Mouse (Mus musculus): ENCODE measurements around the gene Crip1. TPM values are rescaled to one million over a fixed set of nuclear protein-coding genes. Genes with fewer than 3 reads are reported as not detected.
A peak's percentile ranks its signal among the peaks of the same experiment; 100 is the strongest.

Gene Crip1
- 100 to 1,000 TPM; 151 to 176 TPM for total RNA-seq (2021)
- long read RNA-seq, experiment 1, transcript Crip1-201 (5 exons, 445 nt), result major isoform, 181 of 188 reads
- long read RNA-seq, experiment 1, partial matches to known transcripts, result 2 of 188 reads
- long read RNA-seq, experiment 1, other reads (novel, unspliced or antisense), result 2 of 188 reads
- long read RNA-seq, experiment 2, transcript Crip1-201 (5 exons, 445 nt), result major isoform, 138 of 151 reads
- long read RNA-seq, experiment 2, partial matches to known transcripts, result 6 of 151 reads
- long read RNA-seq, experiment 2, other reads (novel, unspliced or antisense), result 3 of 151 reads

DNA sequence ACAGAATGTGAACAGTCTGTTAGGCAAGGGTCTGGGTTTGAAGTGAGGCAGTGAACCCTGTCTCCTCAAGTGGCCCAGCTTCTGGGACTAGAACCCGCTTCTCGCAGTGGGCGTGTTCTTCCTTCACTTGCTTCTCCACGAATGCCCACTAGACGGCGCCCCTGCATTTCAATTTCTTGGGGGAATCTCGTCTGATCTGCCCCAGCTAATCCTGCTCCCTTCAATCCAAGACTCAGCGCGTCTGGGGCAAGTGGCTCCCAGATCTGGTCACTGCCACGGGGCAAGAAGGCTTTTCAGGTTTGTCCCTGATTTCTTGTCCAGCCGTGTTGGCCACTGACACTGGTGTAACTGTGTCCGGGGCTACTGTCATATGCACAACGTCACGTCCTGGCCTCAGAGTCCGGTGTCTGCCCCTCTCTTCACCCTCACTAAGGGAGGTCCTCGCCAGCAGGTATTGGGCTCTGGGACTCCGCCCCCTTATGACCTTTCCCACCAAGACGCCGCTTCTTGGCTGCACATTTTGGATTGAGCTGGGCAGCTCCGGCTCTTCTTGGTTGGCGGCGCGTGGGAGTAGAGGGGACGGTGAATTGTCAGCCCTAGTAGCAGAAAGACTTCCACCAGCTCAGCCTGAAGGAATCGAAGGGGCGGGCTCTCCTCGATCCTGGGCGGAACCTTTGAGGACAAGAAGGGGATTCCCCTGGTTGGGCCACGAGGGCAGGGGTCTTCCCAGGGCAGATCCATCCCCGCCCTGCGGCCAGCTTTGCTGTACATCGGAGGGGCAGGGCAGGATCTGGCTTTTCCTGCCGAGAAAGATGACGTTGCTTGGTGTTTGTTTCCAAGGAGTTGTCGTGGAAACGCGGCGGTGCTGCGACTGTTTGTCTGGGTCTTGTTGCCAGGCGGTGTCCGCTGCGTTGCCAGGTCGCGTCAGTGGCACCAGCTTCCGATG is at the start of gene Crip1:
TSS of gene Crip1 (plus strand) at position 205 of the 946 bp plus-strand sequence.
- DNase-seq, result peak; percentile 91

DNA sequence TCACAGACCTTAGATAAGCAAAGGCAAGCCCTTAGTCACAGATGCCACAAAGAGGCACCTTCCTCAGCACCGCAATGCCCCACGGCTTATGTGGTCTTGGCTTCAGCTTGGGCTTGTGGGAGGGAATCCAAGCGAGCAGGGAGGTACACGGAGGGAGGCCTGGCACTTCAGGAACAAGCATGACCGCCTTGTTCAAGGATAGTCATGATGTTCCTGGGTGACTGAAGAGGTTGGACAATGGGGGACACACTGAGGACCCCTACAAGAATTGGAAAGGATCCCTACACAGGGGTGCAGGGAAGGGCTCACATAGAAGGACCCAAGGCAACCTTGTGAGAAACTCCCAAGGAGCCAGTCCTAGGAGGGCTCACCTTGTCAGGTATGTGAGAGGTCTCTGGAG is 49.1 kb upstream of the Crip1 start:
- DNase-seq, result no peak

DNA sequence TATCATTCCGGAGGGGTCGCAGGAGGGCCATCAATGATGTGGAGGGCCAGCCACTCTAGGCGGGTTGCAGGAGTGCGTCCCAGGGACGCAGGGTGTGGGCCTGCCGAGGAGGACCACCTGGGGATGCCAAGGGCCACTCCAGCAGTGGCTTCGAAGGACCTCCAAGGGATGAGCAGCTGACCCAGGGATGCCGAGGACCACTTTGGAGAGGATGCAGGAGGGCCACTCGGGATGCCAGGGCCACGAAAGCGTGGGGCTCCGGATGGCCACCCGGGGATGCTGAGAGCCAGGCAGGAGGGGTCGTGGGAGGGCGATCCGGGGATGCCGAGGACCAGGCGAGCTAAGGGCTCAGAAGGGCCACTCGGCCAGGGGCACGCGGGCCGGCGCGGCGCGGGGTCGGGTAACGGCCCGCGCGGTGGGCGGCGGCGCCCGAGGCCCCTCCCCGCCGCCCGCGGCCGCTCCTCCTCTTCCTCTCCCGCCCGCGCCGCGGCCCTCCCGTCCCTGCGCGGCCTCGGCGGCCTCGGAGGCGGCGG is 48.3 kb upstream of the Crip1 start, which contains the start of gene Mta1:
TSS of gene Mta1 (plus strand) at position 530 of the 533 bp plus-strand sequence.
- DNase-seq, result peak; percentile 72

DNA sequence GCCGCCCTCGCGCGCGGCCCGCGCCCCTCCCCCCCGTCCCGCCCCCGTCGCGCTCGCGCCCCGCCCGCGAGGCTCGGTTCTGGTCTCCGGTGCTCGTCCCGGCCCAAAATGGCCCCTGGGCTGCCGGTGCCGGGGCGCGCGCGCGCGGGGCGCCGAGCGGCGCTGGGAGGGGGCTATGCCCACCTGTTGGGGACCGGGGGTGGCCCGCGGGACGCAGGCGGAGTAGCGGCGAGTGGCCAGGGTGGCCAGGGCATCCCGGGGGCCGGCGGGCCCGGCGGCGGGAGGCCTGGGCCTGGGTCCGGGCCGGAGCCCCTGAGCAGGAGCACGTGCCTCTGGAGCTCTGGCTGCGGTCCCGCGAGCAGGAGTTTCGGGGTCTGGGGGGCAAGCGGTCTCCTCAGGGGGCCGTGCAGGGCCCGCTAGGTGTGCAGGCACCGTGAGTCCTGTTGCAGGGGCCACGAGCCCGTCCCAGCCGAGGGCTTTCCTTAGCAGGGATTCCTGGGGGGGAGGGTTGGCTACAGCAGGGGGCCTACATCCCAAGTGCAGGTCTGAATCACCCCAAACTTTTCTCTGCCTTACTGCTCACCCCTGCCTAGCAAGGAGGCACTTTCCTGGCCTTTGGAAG is 47.5 kb upstream of the Crip1 start:
- peak; percentile 51 for DNase-seq

DNA sequence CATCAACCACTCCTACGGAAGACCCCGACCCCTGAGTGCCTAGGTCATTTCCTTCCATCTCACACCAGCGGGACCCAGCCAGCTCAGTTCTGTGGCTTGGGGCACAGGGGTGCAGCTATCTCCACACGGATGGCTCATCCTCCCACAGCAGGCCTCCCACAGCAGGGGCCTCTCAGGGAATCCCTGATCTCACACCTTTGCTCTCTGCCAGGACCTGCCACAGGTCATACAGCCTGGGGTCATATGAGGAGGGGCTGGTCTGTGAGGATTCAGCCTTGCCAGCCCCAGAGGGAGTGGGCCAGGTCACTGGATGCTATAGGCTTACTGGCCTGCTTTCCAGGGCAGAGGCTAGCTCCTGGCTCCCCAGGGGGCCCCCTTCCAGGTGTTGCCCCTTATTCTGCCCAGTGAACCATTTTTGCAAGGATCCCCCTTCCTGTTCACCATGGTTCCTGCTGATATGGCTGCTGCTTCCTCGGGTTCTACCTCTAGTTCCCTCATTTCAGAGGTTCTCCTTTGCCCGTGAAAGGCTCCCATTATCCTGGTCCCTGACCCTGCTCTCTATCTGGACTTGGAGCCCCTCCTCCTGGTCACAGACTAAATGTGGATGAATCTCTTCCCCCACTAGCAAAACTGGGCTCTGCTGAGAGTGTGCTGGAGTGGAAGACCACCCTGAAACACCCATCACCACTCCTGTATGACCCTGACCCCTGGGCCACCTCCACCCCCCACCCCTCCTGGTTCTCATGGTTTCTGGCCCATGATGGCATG is 46.5 kb upstream of the Crip1 start:
- DNase-seq, result no peak

DNA sequence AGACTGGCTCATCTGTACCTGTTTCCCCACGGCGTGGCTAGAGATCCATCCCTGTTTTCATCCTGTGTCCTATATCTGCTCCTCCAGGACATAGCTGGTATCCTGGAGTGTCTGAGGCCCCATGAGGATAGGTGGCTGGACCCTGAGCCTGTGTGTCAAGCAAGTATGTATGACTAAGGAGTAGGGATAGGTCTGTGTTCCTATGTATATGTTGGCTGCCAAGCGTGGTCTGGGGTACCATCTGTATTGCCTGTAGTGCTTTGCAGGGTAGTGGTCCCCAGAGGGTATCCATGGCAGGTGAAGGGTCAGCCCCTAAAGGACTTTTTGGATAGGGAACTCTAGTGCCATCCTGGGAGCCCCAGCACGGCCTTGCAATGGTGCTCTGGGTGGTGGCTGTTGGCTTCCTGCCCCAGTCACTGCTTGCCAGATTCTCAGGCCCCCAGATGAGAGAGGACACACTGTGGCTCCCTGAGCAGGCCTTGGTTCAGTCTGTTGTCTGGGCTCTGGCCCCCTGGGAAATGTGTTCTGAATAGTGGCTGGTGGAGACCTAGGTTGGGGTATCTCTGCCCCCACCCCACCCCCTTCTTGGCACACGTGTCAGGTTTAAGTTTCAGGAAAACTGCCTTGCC is 45.6 kb upstream of the Crip1 start:
- peak; percentile 80 for DNase-seq

DNA sequence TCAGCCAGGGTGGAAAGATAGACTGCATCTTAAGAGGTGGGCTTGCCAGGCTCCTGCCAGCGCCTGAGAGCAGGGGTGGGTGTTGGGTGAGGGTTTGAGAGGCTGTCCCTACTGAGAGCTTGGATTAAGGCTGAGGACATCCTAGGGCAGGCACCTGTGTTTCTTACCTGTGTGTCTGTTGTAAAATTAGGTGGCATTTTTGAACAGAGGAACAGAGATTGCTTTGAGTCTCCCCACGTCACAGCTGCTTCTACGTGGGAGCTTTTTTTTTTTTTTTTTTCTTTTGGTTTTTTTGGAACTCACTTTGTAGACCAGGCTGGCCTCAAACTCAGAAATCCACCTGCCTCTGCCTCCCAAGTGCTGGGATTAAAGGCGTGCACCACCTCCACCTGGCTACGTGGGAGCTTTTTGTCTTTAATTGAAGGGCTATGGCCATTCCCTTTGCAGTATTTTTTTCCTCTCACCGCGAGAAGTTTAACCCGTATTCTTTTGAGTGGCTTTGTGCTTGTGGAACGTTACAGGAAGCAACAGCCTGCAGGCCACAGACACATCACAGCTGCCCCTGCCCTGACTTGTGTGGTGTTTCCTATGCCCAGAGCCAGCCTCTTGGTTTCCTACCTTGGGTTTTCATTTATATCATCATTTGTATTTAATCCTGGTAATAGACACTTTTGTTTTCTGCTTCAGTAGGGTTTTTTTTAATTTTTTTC is 44.7 kb upstream of the Crip1 start:
- no peak for DNase-seq

DNA sequence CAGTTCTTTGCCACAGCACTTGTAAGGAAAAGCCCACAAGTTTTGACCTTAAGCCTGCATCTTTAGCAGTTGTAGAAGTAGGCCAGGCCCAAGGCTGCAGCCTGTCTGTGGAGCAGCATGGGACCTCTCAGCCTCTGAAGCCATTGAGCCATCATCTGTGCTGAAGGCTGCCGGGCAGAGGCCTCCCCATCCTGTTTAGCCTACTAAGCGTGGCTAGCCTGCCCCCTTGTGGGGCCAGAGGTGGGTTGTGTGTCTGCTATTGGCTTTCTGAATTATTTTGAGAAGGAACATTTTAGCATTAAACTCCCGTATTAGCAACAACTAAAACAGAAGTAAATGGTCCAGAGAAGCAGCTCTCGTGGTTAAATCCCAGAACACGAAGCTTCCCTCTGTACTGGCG is 43.7 kb upstream of the Crip1 start:
- DNase-seq, result peak; percentile 79

DNA sequence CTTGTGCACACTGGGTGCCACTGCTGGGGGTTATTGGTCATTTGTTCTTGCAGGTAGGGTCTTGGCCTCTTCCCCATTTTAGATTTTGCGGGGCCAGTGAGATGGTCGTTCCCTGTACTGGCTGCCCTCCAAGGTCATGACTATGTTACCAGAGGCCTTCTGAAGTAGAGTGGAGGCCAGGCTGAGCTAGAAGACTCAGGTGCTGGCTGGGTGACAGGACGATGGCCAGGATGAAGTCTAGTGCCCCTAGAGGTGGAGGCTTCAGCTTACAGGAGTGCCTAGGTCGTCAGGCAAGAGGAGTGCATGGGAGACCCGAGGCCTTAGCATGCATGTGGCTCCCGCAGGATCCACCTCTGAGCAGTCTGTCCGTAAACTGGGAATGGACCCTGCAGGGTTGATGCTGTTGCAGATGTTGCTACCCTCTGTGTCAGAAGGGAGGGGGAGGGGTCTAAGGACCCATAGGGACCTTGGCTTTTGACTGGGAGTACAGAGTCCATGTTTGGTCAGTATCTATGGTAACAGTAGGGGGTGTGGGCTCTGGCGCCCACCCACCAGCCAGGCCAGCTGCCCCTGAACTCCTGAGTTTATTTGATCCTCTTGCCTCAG is 42.2 kb upstream of the Crip1 start:
- DNase-seq, result peak; percentile 49

DNA sequence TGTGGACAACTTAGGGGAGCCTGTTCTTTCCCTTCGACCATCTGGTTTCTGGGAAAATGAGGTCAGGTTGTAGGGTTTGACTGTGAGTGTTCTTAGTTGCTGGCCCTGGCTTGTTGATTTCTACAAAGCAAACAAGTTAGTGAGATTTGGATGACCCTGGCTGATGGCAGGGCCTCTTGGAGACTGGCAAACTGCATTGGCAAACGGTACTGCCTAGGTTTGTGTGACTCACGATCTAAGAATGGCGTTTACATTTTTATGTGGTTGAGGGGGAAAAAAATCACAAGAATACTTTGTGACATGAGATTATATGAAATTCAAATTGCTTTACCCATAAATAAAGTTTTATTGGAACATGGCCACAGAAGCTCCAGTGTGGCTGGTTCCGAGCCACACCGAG is 39.7 kb upstream of the Crip1 start:
- peak; percentile 44 for DNase-seq

DNA sequence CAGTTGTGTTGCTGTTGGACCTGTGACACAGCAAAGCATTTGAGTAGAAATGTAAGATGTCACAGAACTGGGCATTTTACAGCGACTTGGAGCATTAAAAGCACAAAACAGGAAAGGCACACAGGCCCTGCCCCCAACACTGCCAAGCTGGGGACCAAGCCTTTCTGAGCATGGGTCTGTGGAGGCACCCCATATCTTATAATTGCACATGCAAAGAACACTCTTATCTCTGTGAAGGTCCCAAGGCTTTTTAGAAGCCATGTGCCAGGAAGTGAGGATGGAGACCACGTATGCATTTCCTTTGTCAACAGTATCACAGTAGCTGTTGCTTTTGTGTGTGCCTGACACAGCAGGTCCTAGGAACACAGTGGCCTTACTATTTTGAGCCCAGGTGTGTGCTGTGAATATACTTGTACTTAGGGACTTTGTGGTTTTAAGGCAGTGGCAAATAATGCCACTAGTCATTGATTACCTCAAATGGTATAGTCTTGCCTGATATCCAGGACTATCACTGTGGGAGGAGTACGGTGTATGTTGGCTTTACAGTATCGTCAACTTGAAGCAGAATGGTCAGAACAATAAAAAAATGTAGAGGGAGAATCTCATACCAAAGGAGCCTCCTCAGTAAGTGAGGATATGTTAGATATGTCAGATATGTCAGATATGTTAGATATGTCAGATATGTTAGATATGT is 38.5 kb upstream of the Crip1 start:
- DNase-seq, result no peak

DNA sequence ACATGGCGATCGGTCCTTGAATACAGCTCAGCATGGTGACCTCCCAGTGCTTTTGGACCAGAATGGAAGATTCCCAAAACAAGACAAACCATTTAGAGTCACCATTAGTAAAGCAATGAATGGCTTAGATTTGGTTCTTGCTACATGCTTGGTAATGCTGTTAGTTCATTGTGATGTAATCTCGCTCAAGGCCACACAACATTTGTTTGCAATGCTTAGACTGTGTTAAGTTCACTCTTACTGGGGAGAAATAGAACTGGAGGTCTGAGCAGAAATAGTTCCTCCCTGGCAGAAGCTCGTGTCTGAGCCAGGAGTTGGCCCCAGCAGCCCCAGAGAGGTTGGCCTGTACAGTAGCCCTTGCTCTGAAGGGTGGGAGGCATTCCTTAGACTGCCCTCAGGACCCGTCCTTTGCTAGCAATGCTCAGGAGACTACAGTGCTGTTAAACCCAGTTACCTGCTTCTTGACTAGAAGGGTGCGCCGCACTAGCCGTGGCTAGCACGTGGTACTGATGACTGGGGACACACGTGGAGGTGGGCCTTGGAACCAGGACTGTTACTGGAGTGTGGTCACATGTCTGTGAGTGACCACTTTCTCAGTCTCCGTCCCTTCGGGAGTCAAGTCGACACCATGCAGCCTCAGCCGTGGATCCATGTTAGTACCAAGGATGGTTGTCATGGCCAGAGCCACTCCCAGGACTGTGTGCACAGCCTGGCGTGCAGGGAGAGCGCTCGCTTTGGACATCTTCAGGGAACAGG is 37.4 kb upstream of the Crip1 start:
- peak; percentile 44 for DNase-seq

DNA sequence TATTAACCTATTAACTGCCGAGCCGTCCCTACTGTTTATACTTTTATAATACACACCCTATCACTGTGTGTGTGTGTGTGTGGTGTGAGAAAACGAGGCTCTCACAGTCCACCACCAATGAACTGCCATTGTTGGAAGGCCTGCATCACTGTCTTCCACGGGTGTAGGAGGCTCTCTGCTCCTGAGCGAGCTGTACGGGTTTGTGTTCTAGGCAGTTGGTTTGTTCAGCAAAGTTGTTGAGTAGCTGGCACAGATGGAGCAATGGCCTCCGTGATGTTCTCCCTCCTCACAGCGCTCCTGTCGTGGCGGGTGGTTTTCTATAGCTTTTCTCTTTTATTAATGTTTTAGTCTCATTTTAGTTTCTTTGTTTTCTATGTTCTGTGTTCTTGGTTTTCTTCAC is 36.3 kb upstream of the Crip1 start:
- no peak for DNase-seq

DNA sequence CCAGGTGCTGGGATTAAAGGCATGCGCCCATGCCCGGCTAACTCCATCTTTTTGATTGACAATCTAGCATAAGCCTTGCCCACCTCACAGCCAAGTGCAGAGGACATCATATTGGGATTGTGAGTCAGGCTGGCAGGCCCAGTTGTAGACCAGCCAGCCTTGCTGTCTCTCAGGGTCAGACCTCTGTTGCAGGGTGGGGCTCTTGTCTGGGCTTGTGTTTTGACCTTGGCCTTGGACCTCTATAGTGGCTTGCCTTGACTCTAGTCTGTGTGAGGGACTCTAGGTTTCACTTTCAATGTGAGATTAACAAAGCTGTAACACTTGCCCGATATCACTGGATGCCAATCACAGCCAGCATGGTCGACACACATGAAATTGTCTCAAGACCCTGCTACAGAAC is 32.0 kb upstream of the Crip1 start:
- DNase-seq, result peak; percentile 38

DNA sequence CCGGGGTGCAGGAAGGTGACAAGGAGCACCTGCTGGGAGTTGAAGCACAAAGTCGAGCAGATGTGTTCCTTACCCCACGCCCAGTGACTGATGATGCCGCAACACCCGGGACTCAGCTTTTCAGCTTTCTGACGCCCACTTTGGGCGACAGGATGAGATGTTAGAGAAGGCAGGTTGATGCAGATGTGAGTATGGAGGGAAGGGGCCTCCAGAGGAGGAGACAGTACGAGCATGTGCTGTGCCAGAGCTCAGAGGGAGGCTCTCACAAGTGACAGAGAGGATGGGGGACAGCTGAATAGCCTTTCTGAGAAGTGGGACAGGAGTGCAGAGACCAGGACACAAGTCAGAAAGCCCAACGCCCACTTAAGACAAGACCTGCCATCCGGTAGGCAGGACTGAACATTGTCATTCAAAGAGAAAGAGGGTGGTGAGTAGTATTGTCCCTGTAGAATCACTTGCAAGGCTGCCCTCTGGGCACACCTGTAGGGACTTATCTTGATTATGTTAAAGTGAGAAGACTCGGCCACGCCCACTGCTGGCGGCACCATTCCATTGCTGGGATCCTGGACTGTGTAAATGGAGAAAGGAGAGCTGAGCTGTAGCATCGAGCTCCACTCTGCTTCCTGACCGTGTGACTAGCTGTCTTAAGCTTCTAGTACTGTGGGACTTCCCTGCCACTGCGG is 31.1 kb upstream of the Crip1 start:
- no peak for DNase-seq

DNA sequence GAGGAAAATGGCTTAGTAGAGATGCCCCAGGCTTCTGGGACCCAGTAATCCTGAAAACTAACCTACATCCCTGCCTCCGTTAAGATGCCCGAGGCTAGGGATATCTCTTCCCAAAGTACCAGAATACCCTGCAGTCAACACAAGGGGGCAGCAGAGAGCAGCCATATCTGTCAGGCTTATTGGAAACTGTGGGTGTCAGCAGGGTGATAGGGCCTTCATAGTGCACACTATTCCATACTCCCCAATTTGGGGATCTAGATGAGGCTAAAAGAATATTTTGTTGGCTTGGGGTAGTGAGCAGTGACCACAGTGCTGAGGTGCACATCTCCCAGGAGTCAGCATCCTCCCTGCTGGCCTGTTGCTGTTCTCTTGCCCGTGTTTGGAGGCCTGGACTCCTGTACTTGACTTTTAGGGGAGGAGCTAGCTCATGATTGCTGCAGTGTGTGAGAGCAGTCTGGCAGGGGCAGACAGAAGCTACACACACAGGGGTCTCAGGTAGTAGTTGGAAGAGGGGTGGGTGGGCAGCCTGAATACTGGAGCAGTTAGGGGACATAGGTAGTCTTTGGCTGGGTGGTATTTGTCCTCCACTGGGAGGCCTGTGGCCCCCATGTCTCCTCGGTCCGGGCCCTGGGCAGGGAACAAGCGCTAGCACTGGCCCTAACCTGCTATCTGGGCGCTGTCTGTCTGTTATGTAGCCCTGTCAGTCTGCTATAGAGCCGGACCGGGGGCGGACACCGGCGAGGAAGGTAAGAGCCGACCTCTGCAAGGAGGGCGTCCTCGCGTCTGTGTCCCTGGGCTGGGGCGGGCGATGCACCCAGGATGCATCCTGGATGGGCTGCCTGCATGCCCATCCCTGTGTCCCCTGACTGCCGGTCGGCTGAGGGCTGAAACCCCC is 26.4 kb upstream of the Crip1 start:
- peak; percentile 90 for DNase-seq

DNA sequence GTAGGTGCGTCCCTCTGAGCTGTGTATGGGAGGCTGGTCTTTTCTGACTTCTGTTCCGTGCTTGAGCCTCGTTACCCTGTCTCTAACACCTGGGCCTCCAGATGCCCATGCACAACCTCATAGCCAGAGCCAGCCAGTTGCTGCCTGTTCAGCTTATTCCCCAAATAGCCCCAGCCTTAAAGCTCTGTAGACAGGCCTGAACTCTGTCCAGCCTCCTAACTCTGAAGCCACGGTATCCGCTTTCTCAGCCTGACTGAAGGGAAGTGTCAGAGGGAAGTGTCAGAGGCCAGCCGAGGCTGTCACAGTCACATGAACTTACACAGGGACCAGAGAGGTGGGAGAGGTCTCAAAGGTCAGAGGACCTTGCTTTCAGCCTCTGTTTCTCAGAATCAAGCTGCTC is 21.4 kb upstream of the Crip1 start:
- DNase-seq, result no peak
